Mouse (Mus musculus) heart, adult 2 months (tissue): ENCODE results near the gene Pola2. TPM values are rescaled to one million over a fixed set of nuclear protein-coding genes. Genes with fewer than 3 reads are reported as not detected.

Source experiments
- DNase-seq, 2 experiments: peaks; one replicate each; pipeline ENCODE4 v3.0.0; 2021
- H3K27ac ChIP-seq: fragments of 200-600 bp; 2 replicates; pipeline ENCODE4 v1.8.1; 2022
- H3K27me3 ChIP-seq: fragments of 200-500 bp; 2 replicates; pipeline ENCODE4 v1.6.1; 2012; ENCODE audit warnings: mild to moderate bottlenecking, low read length, inconsistent platforms, mixed read lengths; ENCODE audit not compliant: control insufficient read depth, insufficient read depth
- H3K36me3 ChIP-seq: fragments of 200-500 bp; 2 replicates; pipeline ENCODE4 v1.6.1; 2012; ENCODE audit warnings: low read length, inconsistent platforms; ENCODE audit not compliant: control insufficient read depth, insufficient read depth
- H3K4me1 ChIP-seq: fragments of 200-500 bp; 2 replicates; pipeline ENCODE4 v1.6.1; 2011; ENCODE audit warnings: low read length; ENCODE audit not compliant: control insufficient read depth, insufficient read depth
- H3K4me3 ChIP-seq: fragments of 200-600 bp; 2 replicates; pipeline ENCODE4 v1.8.1; 2022
- H3K79me2 ChIP-seq: fragments of 200-500 bp; replicated peaks from 2 replicates; pipeline ENCODE4 v1.6.1; 2012; ENCODE audit warnings: mild to moderate bottlenecking, inconsistent platforms, low read length, moderate library complexity, mixed read lengths; ENCODE audit not compliant: control insufficient read depth, insufficient read depth
- H3K9ac ChIP-seq: fragments of 200-500 bp; 2 replicates; pipeline ENCODE4 v1.6.1; 2012; ENCODE audit warnings: low read depth, mild to moderate bottlenecking, control low read depth, inconsistent platforms, low read length, mixed read lengths
- CTCF ChIP-seq: fragments of 200-600 bp; IDR thresholded peaks from 2 replicates; pipeline ENCODE4 v1.8.1; 2022; ENCODE audit warnings: antibody characterized with exemption, mild to moderate bottlenecking, moderate library complexity
- EP300 ChIP-seq: fragments of 200-500 bp; IDR thresholded peaks from 2 replicates; pipeline ENCODE4 v1.6.1; 2011; ENCODE audit warnings: low read depth, low read length, control low read depth; ENCODE audit not compliant: insufficient read depth
- POLR2A ChIP-seq: fragments of 200-500 bp; IDR thresholded peaks from 2 replicates; pipeline ENCODE4 v1.6.1; 2011; ENCODE audit warnings: mild to moderate bottlenecking, low read depth, low read length, control low read depth; ENCODE audit not compliant: insufficient read depth
- WGBS: fragments of 180-500 bp; shearing (Covaris S2); methylation state at CpG from one replicate; pipeline ENCODE4 v1.1.7; 2018; 5-methylcytosine and 5-hydroxymethylcytosine counted together
- intact Hi-C: fragments of 180-260 bp; cut with DNase I; formaldehyde crosslinking; loops from one replicate; pipeline ENCODE4 v1.15.1; 2025
- long read RNA-seq: library from polyadenylated mRNA; stranded (forward); transcript quantifications from one replicate; pipeline ENCODE4 v2.0.0, GENCODE M21; 2021
- polyA plus RNA-seq: library from polyadenylated mRNA; depleted of rRNA; stranded (reverse); fragments of >200 nt; gene quantifications from 2 replicates; pipeline ENCODE4 v1.2.3, GENCODE M21; 2012; rRNA removed
- total RNA-seq, 2 experiments: library from RNA; stranded (reverse); gene quantifications; 2 replicates each; pipeline ENCODE4 v1.2.3; 2021

The Pola2 gene
- 10 to 100 TPM in 1 of 2 experiments, 1 to 10 TPM in 1; 8.6 to 10.9 TPM for total RNA-seq
- 27.9 and 38.7 TPM in 2 replicates for polyA plus RNA-seq
- long read RNA-seq, partial matches to known transcripts, result 1 of 8 reads
- long read RNA-seq, other reads (novel, unspliced or antisense), result 5 of 8 reads

- Histone ChIP-seq H3K9ac (peak within 1 kb of the TSS; percentile 70), H3K4me1 (peaks cover 2% of the 10 kb centered on the region), H3K79me2 (no peaks in the 10 kb centered on the region; the same call in 1 of the 2 replicates), H3K4me3 (peak within 1 kb of the TSS; percentile 75), H3K27ac (peak within 1 kb of the TSS; percentile 72), H3K27me3 (no peaks in the 10 kb centered on the region), H3K36me3 (no peaks in the 10 kb centered on the region)
- intact Hi-C loops, result loop anchor here (2.0 to 10.0 kb wide), 2 partner anchors 81 to 371 kb away; partner anchors contain the start of gene Men1
- under 1% methylated on average over 50 of the region's 50 CpGs for WGBS
- TF ChIP-seq POLR2A (no peak; the same call in none of the 2 replicates), EP300 (0 out of 2 replicates have a peak, but pooled peaks have one; percentile 21)
- DNase-seq, result peak; percentile 92 to 93
These were observed at the start of gene Pola2 for GRCm38 (mm10) chr19:5963883-5964562. Gene Pola2, minus strand, starts transcription at chr19:5964202.

GRCm38 (mm10) chr19:6013691-6014090, 49.7 kb upstream of the Pola2 start:
- no peaks in the 10 kb centered on the region for H3K36me3 ChIP-seq
- no peak for DNase-seq
- 92% methylated on average over 10 of the region's 10 CpGs for WGBS
- no peaks in the 10 kb centered on the region for H3K79me2 ChIP-seq
- no peak for TF ChIP-seq POLR2A
- TF ChIP-seq CTCF, result no peak
- no peak for TF ChIP-seq EP300
- no peak overlapping the region for H3K9ac ChIP-seq
- peaks cover 4% of the 10 kb centered on the region for H3K4me1 ChIP-seq
- no peaks in the 10 kb centered on the region for H3K27me3 ChIP-seq
- no peak overlapping the region for H3K4me3 ChIP-seq
- H3K27ac ChIP-seq, result no peak overlapping the region
- intact Hi-C loops, result loop anchor here (2.0 kb wide), 1 partner anchor 91 kb away; no protein-coding TSS in a partner anchor

- H3K27me3 ChIP-seq, result no peaks in the 10 kb centered on the region
- H3K36me3 ChIP-seq, result no peaks in the 10 kb centered on the region
- H3K9ac ChIP-seq, result no peak overlapping the region
- 89% methylated on average over 8 of the region's 8 CpGs for WGBS
- no peak overlapping the region for H3K27ac ChIP-seq
- DNase-seq, result no peak
- TF ChIP-seq CTCF (no peak), POLR2A (no peak), EP300 (no peak)
- H3K4me3 ChIP-seq, result no peak overlapping the region
- no peaks in the 10 kb centered on the region for H3K79me2 ChIP-seq
- no peaks in the 10 kb centered on the region for H3K4me1 ChIP-seq
- intact Hi-C loops, result no loop called here
These were observed 45.1 kb upstream of the Pola2 start for GRCm38 (mm10) chr19:6009137-6009536.

- Histone ChIP-seq H3K27ac (no peak overlapping the region), H3K9ac (no peak overlapping the region), H3K27me3 (no peaks in the 10 kb centered on the region), H3K4me1 (no peaks in the 10 kb centered on the region), H3K4me3 (no peak overlapping the region), H3K79me2 (no peaks in the 10 kb centered on the region), H3K36me3 (no peaks in the 10 kb centered on the region)
- no peak for TF ChIP-seq POLR2A
- no peak for TF ChIP-seq CTCF
- TF ChIP-seq EP300, result no peak
- no peak for DNase-seq
- intact Hi-C loops, result no loop called here
- 91% methylated on average over 13 of the region's 13 CpGs for WGBS
These were observed 43.0 kb upstream of the Pola2 start for GRCm38 (mm10) chr19:6007013-6007412.

- no peaks in the 10 kb centered on the region for H3K36me3 ChIP-seq
- intact Hi-C loops, result no loop called here
- no peaks in the 10 kb centered on the region for H3K79me2 ChIP-seq
- no peaks in the 10 kb centered on the region for H3K27me3 ChIP-seq
- no peak overlapping the region for H3K9ac ChIP-seq
- no peak overlapping the region for H3K27ac ChIP-seq
- no peak overlapping the region for H3K4me3 ChIP-seq
- no peak for DNase-seq
- 76% methylated on average over 11 of the region's 11 CpGs for WGBS
- TF ChIP-seq CTCF, result no peak
- TF ChIP-seq EP300, result no peak
- TF ChIP-seq POLR2A, result no peak
- no peaks in the 10 kb centered on the region for H3K4me1 ChIP-seq
These were observed 41.5 kb upstream of the Pola2 start for GRCm38 (mm10) chr19:6005541-6005940.

GRCm38 (mm10) chr19:5999969-6000368, 36.0 kb upstream of the Pola2 start:
- intact Hi-C loops, result no loop called here
- TF ChIP-seq POLR2A (no peak), EP300 (no peak), CTCF (no peak)
- Histone ChIP-seq H3K4me3 (no peak overlapping the region), H3K27me3 (no peaks in the 10 kb centered on the region), H3K4me1 (no peaks in the 10 kb centered on the region), H3K79me2 (no peaks in the 10 kb centered on the region), H3K9ac (no peak overlapping the region), H3K27ac (no peak overlapping the region), H3K36me3 (no peaks in the 10 kb centered on the region)
- no peak for DNase-seq
- WGBS, result 73% methylated on average over 5 of the region's 5 CpGs
